Mouse (Mus musculus) Muller cell, postnatal 12 days (primary cell): ENCODE measurements at regions not wholly inside any gene's neighbourhood (a gene's known extent, or its start where the extent isn't known, plus 50 kb on each side); places are given as distances from the start of the nearest gene placed in this dataset.

Source experiments
- DNase-seq: peaks from one replicate; pipeline ENCODE4 v3.0.0-alpha.2; 2015; ENCODE audit errors: inconsistent ontology term

DNA sequence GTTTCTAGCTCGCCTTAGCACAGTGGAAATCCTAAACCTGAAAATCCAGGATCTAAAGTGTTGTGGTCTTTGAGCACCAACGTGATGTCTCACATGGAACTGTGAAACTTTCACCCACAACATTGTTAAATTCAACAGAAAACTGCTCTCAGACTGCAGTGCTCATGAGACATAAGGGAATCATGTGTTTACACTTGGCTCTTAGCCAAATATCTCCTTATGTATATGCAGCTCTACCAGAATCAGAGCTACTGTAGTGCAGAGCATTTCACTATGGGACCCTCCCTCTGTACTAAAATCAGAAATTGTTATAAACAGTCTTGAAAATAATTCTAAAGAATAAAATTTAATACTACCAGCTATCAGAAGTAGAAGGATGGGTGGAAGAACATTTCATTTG, 778.8 kb upstream of the Fam84a start:
- no peak for DNase-seq

DNA sequence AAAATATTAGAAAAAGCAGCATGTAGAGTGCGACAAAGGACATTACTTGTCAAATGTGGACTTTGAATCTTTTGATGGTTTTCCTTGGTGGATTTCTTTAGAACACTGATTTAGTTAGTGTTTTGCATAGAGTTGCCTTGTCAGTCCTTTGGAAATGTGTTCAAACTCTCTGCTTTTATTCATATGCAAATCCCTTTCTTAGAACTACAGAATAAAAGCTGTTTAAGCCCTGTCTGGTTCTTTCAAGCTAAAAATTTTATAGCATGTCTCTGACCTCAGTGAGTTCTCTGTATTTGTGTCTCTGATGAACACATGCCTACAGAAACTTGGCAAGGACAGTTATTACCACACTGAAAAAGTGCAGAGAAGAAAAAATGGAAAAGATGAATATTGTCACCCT, 775.7 kb upstream of the Fam84a start:
- no peak for DNase-seq

- no peak for DNase-seq
Measured at GRCm38 (mm10) chr12:14923768-14924167, 771.9 kb upstream of the Fam84a start.

DNA sequence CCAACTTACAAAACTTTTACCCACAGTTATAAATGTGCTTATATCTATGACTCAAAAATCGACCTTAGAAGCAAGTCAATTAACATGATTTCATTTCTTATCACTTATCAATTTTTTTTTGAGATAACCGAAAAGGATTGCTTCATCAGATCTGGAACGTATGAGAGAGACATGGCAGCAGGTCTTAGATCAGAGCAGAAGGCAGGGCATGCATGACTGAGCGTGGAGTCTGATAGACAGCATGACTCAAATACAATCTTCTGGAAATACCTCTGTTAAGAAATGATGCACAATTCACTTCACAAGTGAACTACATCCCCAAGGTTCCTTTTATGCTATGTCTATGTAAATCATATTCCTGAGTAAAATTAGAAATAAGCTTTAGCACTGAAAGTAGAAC, 760.1 kb upstream of the Fam84a start:
- no peak for DNase-seq

DNA sequence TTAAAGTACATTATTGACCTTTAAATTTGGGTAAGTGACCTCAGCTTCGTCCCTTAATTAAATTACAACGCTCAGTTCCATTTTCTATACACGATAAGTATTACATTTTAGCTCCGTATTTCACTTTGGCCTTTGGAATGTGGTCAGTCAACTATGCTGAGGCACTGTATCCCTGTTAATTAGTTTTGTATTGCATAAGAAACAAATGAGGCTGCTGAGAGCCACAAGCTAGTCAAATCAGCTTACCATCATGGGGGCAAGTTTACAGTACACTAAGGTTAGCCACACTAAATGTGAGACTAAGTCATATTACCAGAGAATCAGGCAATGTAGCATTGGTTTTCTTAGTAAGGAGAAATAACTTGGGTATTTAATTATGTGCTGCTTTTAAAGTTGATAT, 731.3 kb upstream of the Fam84a start:
- DNase-seq, result peak; percentile 72

DNA sequence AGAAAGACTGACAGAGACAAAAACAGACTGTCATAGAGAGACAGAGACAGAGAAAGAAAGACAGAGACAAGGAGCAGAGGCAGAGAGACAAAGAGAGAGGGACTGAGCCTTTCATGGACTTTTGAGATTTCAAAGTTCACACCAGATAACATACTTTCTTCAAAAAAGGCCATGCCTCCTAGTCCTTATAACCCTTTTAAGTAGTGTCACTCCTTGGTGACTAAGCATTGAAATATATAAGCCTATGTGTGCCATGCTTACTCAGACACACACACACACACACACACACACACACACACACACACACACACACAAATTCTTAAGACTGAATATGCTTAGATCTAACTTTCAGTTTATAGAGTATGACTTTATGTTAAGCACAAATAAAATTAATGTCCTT, 728.6 kb upstream of the Fam84a start:
- no peak for DNase-seq

GRCm38 (mm10) chr12:14875290-14875689, 723.4 kb upstream of the Fam84a start:
- DNase-seq, result no peak

DNA sequence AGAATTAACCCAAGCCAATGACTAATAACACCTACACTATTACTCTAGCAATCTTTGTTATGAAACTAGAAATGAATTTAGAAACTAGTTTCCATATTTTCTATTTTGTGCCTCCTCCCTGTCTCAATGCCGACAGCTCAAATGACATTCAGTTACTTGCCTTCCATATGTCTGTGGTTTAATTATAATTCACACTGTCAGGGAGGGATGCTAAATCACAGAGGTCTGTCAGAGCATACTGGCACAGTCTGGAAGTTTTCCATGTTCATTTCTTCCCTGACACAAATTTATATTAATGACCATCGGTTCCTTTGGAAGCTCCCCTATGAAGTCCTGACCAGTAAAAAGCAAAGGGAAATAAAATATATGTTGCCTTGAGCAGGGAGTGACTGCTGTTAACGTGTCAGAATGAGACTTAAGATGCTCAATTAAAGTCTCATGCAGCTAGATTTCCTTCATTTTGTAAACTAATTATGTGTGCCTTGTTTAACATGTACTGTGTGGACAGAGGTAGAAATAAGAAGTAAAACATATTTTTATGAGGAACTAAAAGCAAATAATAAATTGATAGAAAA, 719.6 kb upstream of the Fam84a start:
- DNase-seq, result no peak

DNA sequence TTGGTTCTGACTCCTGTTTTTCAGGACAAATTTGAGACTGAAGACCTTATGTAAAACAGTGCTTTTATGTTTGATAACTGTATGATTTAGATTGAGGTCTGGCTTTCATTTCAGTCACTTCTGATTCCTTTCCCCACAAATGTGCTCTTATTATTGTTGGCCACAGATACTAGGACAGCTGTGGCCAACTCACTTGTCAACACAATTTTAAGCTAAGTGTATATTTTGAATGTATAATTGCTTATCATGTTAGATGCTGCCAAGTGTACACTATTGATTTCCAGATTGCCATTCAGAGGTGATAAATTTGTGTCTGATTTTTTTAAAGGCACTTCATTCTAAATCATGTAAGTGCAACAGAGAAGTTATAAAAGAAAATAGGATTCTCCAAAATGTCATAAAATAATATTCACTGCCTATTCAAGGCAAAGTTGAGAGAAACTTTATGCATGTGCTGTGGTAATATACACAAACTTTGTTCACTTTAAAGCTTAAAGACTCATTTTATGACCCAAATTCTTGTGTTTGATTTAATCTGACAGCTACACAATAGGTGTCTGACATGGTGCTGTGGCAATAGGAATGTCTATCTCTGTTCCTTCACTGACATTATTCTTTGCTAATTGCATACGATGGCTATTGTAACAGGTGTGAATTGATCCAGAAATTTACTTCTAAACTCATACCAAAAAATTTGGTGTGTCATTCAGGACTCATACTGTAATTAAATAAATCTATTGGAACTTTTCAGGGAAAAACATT, 708.1 kb upstream of the Fam84a start:
- peak; percentile 74 for DNase-seq

- no peak for DNase-seq
Measured at GRCm38 (mm10) chr12:14859057-14859456, 707.2 kb upstream of the Fam84a start.

GRCm38 (mm10) chr12:14835510-14835909, 683.7 kb upstream of the Fam84a start:
- DNase-seq, result no peak
